Mouse (Mus musculus) retina, postnatal 7 days (tissue): Measurements from ENCODE around the gene Slc17a4.

Source experiments
- DNase-seq: peaks from one replicate; pipeline ENCODE4 v3.0.0-alpha.2; 2012; ENCODE audit warnings: low read depth, low spot score

Gene Slc17a4

GRCm38 (mm10) chr13:23914376-23915167 is at the start of gene Slc17a4:
TSS of gene Slc17a4 (minus strand) at chr13:23915009.
- no peak for DNase-seq

- DNase-seq, result no peak
Observed at GRCm38 (mm10) chr13:23959776-23960175, 45.0 kb upstream of the Slc17a4 start.

- DNase-seq, result no peak
Observed at GRCm38 (mm10) chr13:23950928-23951327, 36.1 kb upstream of the Slc17a4 start.

GRCm38 (mm10) chr13:23949484-23950246 is 34.9 kb upstream of the Slc17a4 start:
- DNase-seq, result no peak

GRCm38 (mm10) chr13:23946254-23946653 is 31.4 kb upstream of the Slc17a4 start:
- DNase-seq, result no peak

GRCm38 (mm10) chr13:23942861-23943260 is 28.1 kb upstream of the Slc17a4 start:
- no peak for DNase-seq

GRCm38 (mm10) chr13:23940291-23940690 is 25.5 kb upstream of the Slc17a4 start:
- no peak for DNase-seq

- DNase-seq, result no peak
Observed at GRCm38 (mm10) chr13:23938699-23939098, 23.9 kb upstream of the Slc17a4 start.

- no peak for DNase-seq
Observed at GRCm38 (mm10) chr13:23934211-23934520, 19.4 kb upstream of the Slc17a4 start, which contains the start of gene Hist1h2aa. TSS of gene Hist1h2aa (plus strand) at chr13:23934462.

GRCm38 (mm10) chr13:23933421-23934210 is 18.8 kb upstream of the Slc17a4 start, which contains the start of gene Hist1h2ba:
TSS of gene Hist1h2ba (minus strand) at chr13:23934156.
- DNase-seq, result no peak

- DNase-seq, result no peak
Observed at GRCm38 (mm10) chr13:23930904-23931303, 16.1 kb upstream of the Slc17a4 start.

- no peak for DNase-seq
Observed at GRCm38 (mm10) chr13:23930461-23930860, 15.7 kb upstream of the Slc17a4 start.

GRCm38 (mm10) chr13:23928637-23929036 is 13.8 kb upstream of the Slc17a4 start:
- no peak for DNase-seq

GRCm38 (mm10) chr13:23925792-23926191 is 11.0 kb upstream of the Slc17a4 start:
- DNase-seq, result no peak

GRCm38 (mm10) chr13:23917674-23918073 is 2.9 kb upstream of the Slc17a4 start:
- DNase-seq, result no peak

GRCm38 (mm10) chr13:23916132-23916531 is 1.3 kb upstream of the Slc17a4 start:
- no peak for DNase-seq

GRCm38 (mm10) chr13:23913791-23914306 is 960 bp downstream of the Slc17a4 start:
- DNase-seq, result no peak

- DNase-seq, result no peak
Observed at GRCm38 (mm10) chr13:23911335-23911734, 3.5 kb downstream of the Slc17a4 start.

GRCm38 (mm10) chr13:23910121-23910520 is 4.7 kb downstream of the Slc17a4 start:
- no peak for DNase-seq

- no peak for DNase-seq
Observed at GRCm38 (mm10) chr13:23906906-23907305, 7.9 kb downstream of the Slc17a4 start.

GRCm38 (mm10) chr13:23898242-23898641 is 16.6 kb downstream of the Slc17a4 start:
- DNase-seq, result no peak

- no peak for DNase-seq
Observed at GRCm38 (mm10) chr13:23893269-23893593, 21.6 kb downstream of the Slc17a4 start.
